Mouse (Mus musculus) skeletal muscle tissue, adult 2 months (tissue): Measurements from ENCODE around the gene Dlgap3.

ENCODE experiments used
- DNase-seq: peaks from one replicate; pipeline ENCODE4 v3.0.0-alpha.2; 2012; ENCODE audit warnings: low read depth, low spot score

The Dlgap3 gene

DNA sequence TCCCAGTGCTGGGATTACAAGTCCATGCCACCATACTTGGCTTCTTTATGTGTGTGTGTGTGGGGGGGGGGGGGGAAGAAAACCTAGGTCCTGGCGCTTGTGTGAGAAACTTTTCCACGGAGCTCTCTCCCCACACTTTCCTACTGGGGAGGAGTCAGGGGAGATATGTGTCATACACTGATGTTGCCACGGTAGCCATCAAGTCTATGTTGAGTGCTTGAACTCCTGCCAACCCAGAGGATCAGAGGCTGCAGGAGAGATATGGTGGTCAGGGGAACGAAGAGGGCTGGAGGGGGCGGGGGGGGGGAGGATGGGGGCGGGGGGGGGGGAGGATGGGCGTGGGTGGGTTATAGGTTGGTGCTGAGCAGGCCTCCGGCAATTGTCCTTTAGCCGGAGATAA is 46.8 kb downstream of the Dlgap3 start:
- no peak for DNase-seq

DNA sequence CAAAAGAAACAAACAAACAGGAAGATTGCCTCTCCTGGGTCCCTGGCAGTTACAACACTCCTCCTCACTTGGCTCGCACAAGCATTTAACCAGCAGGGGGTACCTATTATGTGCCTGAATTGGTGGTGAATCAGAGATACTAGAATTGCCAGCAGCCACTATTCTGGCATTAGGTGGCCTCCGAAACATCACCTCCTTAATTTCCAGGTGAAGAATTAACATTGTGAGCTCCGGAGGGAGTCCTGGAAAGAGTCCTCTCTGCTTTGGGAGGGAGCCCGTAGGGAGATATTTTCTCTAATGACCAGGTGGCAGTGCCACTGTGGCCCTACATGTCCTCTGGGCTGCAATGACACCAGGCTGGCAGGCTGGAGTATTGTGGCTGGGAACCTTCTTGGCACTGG is 47.2 kb downstream of the Dlgap3 start:
- DNase-seq = no peak

DNA sequence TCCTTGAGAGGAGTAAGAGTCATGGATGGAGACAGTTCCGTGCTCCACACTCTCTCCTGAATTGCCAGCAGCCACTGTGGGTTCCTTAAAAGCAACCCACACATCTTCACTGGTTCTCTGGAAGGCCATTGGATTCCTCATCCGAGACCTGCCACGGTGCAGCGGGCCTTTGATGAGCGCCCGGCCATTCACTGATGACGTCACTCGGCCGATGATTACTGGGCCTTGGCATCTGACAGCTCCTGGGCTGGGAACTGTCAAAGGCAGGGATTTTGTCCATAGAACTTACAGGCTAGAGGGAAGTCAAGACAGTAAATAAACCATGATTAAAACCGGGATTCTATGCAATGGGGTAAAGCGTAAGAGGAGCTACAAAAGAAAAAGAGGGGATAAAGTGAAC is 48.0 kb downstream of the Dlgap3 start:
- no peak for DNase-seq

DNA sequence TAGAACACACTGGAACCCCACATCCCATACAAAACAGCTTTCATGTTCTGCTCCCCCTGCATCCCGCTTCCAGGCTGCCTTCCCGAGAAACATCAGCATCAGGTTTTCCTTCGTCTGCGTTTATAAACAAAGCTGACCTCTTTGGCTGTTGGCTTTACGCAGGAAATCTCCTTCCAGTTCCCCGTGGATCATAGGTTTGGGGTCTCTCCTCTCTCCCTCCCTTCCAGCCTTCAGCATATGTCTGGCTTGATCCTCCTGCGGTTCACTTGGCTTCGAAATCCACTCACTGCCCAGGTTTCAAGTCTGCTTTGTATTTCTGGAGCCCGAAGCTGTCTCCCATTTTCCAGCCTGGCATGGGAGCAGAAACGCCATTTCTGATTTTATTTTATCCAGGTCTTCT is 54.3 kb downstream of the Dlgap3 start:
- DNase-seq = no peak

DNA sequence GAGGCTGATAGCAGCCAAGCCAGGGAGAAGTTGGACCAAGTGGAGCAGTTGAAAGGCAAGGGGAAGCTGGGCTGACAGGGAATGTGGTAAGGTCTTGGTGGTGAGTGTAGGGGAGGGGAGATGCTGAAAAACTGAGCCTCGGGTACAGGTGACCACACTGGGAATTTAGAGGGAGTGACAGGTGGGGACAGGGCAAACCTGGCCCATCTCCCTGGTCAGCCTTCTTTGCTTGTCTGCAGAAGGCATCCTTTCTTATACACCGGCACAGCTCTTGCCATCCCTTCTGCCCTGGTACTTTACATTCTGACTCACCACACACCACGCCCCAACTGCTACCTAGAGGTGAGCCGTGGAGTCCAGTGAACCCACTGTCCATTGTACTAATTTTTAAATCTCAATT is 54.8 kb downstream of the Dlgap3 start:
- DNase-seq = no peak

DNA sequence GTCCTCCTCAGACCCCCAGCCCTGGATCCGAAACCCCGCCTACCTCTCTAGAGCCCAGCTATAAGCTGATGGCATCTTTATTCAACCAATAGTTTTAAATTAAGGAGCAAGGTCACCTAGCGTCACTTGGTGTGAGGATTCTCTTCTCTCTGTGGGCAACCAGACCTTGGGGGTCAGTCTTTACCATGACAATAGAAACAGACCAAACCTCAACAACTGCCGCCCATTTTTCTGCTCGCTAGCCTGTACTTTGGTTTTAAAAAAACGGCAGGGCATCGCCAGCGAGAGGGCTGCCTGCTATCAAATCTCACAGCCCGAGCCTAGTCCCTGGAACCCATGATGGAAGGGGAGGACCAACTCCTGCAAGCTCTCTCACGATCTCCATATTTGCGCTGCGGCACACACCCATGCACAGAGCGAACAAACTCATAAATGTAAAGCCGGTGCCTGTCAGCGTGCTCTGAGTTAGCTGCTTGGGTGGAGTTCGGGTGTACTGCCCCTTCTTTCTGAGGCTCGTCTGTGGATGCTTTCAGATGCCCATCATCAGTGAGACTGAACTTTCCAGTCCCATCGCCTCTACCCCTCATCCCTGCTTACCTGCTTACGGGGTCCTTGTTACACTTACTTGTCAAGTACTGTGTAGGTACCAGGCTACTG is 55.6 kb downstream of the Dlgap3 start:
- no peak for DNase-seq

DNA sequence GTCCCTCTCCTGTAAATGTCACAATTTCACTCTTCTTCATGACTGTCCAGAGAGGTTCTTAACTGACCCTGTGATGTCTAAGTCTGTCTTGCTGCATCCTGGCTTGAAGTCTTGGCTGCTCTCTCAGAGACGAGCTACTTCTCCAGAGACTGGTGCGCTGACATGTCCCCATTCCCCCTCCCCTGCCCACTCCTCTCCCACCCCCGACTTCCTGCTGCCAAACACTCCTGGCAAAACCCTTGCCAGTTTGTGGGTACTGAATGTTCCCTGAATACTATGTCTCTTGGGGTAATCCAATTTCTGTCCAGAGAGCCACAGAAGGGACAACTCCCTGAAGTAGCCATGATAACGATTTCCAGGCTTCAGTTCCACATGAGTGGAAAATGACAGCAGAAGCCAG is 57.1 kb downstream of the Dlgap3 start:
- DNase-seq = no peak

DNA sequence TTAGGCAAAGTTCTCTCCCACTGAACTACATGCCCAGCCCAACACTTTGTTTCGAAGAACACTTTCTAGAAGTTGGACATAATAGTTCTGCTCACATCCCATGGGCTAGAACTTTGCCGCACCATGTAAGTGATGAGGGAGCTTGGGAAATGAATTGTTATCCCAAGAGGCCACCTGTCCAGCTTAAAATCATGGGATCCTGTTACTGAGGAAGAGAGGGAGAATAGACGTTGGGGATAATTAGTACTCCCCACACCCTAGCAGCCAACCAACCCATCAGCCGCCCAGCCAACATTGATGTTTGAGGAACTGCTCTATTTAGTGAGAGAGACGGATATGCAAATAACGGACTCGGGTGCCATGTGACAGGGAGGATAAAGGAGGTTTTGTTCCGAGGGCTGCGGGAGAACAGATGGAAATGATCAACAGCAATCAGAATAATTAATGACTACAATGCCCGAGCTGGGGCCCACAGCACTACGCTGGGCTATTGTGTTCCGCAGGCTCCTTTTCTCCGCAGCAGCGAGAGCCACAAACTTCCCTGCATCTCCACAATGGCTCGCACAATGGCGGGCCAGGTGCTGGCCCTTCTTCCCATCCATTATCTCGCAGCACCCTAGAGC is 58.2 kb downstream of the Dlgap3 start:
- no peak for DNase-seq

DNA sequence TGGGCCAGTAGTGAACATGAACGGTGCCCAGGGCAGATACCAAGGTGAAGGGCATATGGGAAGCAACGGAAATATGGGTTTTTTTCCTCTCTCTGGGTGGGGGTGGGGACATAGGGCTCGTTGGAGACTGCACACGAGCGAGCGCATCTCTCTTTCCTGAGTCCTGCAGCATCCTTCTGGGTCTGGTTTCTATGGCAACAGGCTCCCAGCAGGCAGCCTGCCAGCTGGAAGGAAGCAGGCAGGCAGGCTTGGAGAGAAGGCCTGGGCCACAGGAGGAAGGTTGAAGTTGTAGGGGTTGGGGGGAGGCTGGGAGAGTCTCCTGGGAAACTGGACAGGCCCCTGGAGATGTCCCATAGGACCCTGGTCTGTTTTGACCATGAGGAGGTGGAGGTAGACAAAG is 63.0 kb downstream of the Dlgap3 start:
- no peak for DNase-seq

DNA sequence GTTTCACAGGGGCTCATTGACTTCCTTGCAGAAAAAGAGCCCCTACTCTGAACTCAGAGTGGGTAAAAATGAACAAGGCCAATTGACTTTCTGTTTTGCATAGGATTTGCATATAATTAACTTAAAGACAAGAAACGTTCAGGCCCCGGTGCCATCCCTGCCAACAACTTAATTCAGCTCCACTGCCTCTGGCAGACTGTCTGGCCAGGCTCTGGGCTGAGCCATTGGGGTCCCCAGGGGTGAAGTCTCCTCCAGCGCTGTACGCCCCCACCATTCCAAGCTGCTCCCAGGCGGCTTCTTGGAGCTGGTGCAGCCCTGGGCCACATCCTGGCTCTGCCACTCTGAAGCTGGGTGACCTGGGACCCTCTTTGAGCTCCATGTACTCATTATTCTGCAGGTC is 63.5 kb downstream of the Dlgap3 start:
- DNase-seq = no peak

DNA sequence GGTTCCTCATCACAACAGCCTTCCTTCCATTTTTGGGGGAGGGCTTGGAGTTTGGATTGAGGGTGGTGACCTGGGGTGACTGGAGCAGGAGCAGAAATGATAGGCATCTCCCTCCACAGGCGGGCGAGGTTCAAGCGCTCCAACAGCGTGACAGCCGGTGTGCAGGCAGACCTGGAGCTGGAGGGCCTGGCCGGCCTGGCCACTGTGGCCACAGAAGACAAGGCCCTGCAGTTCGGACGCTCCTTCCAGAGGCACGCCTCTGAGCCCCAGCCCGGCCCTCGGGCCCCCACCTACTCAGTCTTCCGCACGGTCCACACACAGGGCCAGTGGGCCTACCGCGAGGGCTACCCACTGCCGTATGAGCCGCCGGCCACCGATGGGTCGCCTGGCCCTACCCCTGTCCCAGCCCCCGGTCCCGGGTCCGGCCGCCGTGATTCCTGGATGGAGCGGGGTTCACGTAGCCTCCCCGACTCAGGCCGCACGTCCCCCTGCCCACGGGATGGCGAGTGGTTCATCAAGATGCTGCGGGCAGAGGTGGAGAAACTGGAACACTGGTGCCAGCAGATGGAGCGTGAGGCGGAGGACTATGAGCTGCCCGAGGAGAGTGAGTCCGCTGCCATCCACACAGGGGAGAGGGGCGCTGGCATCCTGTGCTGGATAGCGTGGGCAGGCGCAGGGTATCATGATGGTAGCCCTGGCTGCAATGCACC is 64.6 kb downstream of the Dlgap3 start:
- DNase-seq = no peak

DNA sequence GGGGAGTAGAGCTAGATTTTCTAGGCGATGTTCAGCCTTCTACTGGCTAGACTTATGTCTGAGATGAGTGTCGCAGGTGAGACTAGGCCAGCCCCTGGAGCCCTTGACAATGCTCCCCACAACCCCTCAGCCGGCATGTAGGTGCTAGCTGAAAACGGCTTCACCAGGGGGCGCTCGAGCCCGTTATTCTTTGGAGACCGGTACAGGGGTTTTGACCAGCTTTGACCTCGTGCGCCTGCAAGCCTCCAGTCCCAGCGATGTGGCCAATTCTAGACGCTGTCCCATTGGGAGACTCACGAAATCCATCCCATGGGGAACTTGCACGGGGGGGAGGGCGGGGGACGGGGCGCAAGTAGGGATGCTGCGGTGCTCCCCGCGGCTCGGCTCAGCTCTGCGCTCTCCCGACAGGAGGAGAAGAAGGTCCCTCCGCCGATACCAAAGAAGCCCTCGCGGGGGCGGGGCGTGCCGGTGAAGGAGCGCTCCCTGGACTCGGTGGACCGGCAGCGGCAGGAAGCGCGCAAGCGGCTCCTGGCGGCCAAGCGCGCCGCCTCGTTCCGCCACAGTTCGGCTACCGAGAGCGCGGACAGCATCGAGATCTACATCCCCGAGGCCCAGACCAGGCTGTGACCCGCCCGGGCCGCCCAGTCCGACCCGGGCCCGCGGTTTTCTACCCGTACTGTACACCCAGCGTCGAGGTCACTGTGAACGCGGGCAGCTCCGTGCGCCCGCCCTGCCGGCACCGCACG is 66.9 kb downstream of the Dlgap3 start:
- DNase-seq = peak; percentile 42

DNA sequence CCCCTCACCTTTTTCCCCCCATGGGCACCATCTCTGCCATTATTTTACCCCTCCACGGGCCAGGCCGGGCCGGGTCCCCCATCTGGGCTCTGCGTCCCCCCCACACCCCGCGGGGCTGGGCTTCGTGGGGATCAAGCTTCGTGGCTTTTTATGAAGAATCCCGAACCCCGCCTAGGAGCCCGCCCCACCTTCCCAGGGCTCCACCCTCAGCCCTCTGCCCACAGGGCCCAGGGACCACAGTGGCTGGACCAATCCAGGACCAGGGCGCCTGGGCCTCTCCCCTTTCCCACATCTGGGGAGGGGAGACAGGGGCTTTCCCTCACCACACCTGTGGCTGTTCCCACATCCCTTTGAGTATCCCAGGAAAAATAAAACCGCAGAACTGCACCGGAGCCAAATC is 67.6 kb downstream of the Dlgap3 start:
- DNase-seq = no peak

DNA sequence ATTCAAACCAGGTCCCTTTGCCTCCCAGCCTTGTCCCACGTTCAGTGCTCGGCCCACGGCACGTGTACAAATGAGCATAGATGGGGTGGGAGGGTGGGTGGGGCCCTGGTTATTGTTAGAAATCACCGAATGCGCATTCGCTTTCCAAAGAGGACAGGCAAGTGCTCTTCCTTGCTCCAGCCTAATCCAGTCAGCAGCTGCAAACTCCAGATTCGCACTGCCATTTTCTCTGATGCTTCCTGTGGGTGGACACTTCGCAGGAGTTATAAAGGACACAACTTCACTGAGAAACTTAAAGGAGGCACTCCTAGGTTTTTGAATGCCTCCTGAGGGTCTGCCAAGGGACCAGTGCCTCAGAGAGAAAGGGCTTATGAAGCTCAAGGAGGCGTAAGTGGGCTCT is 68.3 kb downstream of the Dlgap3 start:
- no peak for DNase-seq

DNA sequence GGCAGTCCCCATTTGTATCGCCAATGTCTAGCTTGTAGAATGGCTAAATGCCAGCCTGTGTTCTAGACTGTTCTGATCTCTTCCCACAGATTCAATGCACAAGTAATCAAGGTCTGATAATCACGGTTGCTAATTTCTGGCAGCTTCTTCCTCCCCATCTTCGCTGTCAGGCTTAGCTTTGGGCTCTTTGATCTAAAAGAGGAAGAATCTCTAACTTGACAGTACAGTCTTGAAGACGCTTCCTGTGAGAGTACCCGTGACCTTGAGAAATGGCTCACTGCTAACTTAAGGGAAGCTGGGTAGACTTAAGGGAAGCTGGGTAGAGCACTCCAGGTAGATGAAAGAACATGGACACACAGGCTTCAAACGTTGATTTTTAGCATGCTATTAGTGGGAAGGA is 73.7 kb downstream of the Dlgap3 start:
- no peak for DNase-seq

DNA sequence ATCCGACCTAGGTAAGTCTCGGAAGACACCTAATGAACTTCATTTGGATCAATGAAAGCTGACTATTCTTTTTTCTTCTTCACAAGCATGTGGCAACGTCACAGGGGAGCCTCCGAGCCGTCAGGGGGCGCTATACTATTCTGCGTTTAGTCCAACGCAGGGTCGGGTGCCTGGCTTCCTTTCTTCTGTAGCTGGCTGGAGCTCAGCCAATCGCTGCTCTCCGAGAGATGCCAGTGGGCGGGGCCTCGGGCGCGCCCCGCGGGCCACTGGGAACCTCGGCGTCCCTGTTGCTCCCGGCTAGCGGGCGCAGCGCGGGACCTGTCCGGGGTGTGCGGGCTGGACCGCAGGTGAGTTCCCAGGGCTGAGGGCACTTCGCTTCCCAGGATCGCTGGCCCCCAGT is 74.5 kb downstream of the Dlgap3 start, which contains the start of gene Smim12:
Gene Smim12, plus strand, starts transcription at position 233 of the 400 bp plus-strand sequence.
- DNase-seq = peak; percentile 98

DNA sequence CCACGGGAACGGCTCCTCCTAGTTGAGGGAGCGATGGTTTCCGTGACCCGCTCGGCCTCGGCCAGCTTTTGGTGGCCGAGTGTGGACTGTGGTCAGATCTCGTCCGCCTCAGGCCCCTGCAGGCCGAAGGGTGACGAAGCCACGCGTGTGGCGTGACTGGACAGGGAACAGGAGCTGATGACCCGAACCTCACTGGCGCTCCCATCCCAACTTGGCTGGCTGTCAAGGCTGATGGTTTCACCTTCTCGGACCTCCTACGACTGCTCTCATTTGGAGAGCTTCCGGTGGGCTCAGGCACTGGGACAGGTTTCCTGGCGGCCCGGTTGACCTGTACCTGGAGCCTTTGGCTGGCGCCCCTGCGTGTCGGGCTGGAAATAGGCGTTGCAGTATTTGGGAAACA is 74.9 kb downstream of the Dlgap3 start:
- DNase-seq = no peak

DNA sequence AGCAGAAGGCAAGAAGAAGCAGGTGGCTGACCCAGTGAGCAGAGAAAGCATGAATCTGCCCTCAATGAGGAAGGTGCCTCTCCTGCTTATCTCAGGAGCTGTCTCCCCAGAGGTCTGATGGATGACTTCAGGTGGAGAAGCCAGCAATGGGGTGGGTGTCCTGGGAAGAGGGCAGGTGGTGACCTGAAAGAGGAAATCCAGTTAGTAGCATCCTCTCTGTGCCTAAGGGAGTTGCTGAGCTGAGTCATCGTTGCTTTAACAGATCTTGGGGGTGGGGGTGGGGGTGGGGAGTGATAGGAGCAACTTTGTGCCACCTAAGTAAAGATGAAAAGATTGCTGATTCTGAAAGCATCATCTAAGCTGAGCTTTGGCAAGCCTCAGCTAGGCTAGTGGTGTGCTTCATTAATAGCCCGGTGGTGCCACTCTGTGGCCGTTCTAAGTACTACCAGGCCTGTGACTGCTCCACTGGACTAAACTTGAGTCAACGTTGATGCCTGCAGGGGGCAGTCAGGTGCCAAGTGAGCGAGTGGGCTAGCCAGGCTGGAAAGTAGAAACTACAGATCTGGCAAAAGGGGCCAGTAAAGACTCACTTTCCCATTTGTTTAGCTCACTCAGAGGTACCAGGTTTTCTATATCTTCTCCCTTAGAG is 80.8 kb downstream of the Dlgap3 start:
- peak; percentile 69 for DNase-seq

DNA sequence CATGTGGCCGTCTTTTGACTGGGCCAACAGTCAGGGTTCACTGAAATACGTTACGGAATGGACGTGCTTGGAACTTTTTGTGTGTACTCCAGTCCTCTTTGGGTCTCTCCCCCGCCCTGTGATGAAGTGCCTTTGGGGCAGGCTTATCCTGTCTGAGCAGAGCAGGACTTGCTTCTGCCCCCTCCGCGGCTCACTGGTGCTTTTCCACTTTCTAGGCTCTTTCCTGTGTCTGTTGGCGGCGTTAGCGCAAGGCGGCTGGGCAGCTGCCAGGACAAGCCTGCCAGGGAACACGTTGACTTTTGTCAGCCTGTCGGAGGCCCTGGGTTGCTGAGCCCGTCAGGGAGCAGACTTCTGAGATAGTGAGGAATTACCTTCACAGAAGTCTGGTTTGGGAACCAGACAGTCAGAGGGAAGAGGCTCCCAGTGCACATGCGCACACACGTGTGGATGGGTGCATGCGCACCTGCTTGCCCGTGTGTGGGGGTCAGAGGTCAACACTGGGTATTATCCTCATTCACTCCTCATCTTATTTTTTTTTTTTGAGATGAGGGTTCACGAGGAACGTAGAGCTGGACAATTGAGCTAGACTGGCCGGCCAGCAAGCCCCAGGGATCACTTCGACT is 83.1 kb downstream of the Dlgap3 start:
- no peak for DNase-seq

DNA sequence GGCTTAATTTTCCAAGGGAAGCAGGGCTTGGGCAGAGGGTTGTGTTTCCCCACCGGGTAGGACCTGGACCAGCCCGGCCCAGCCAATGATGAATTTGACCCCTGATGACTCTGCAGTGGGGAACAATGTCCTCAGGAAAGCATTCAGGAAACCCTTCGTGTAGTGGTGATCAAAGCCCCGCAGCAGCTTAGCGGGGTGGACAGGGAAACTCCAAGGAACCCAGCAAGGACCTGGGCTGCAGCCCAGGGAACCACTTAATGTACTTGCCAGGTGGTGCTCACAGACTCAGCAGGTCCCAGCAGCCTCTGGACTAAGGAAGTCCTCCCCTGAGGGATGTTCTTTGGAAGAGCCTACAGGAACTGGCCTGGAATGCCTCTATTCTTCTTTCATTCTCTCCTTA is 87.7 kb downstream of the Dlgap3 start:
- no peak for DNase-seq

DNA sequence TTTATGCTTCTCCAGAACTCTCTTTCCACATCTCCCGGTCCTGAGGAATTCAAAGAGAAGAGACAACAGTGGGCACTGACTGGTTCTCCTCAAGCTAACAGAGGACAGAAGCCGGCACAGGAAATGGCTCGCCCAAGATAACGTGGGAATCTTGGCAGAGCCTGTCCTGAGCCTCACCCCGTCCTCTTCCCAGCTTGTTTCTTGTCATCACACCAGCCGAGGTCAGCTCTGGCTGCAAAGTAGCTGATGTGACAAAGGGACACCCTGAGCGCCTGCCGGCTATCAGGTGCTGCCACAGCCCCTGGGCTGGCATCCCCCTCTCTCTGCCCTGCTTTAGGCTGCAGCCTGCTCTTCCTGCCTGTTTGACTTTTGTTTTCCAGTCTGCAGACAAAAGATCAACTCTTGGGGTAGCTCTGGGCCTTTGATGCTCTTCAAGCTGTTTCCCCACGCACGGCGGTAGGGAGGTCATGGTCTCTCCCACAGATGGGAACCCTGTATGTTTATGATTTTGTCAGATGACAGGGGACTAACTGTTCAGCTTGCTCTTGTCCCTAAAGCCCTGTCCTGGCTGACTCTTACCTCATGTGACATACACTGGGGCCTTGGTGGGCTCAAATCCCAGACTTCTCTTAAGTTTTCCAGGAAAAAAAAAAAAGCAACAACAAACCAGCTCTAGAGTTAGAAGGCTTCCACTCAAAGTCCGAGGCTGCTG is 89.3 kb downstream of the Dlgap3 start:
- no peak for DNase-seq
